Mouse (Mus musculus): ENCODE results near the gene Galnt7.

DNA sequence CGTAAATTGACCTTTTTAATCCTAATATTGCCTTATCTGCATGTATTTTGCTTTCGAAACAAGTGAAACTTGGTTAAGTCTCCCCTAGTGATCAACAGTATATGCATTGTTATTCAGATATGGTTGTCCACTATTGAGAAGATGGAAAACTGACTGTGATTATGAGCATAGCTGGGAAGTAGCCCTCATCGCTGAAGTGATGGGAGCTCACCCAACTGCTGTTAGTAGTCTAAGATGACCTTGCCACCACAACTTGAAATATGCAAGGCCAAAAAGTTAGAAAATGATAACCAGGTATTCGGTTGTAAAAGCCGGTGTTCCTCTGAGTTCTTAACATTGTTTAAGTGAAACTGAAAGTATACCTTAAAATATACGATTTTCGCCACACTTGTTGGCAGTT, 1.3 kb upstream of the Galnt7 start:
- no peak for TF ChIP-seq EP300 (IDR thresholded peaks at IDR 0.05; ENCODE audit: low read depth)
- TF ChIP-seq CTCF (IDR thresholded peaks at IDR 0.05; ENCODE audit: low read depth): no peak
